Mouse (Mus musculus): Measurements from ENCODE around the gene Prdx2. TPM values are rescaled to one million over a fixed set of nuclear protein-coding genes. Genes with fewer than 3 reads are reported as not detected.

The Prdx2 gene
- total RNA-seq, 2 experiments from 2014 or later = 651 to 659 TPM

DNA sequence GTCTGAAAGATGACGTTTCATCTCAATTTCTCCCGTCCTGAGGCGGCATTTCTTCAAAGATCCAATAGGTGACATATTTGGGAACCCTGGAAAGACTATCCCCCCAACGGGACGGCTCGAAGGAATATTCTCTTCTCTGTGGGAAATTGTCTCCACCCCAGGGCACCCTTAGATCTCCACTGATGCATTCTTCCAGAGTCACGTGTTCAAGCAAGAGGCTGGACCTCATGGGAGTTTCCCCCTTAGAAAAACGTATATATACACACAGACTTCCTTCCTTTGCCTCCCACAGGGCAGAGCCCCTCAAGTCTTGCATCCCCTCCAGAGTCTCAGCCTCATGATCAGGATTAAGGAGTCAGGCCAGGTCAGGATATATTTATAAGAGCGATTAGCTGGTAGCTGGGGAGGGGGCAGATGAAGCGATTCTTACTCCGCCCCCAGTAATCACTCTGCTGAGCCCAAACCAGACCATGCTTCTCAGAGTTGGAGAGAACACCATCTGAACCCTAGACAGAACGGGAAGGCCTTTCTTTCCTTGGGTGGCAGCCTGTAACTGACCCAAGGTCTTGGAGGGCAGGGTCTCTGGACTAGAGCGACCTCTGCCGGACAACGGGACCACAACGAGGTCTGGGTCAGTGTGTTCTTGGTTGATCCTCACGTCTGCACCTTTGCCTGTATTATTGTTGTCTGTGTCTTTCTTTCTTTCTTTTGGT is 22.7 kb upstream of the Prdx2 start, which contains the start of gene Rtbdn:
Rtbdn (plus strand) TSS at position 464 of the 713 bp plus-strand sequence.
- DNase-seq = no peak

DNA sequence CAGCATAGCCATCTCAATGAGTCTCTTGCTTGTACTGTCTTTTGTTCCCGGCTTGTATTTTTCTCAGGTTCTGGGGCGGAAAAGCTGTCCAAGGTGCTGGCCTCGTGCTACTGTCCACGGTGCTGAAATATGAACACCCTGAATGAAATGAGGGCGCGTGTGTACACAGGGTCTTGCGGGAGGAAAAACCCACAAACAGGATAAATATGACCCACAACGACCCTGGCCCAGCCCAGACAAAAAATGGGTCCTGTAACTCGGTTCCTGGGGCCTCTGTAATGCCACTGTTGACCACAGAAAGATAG is 22.2 kb upstream of the Prdx2 start:
- DNase-seq = peak; percentile 58 to 66

- no peak for DNase-seq
Observed at GRCm38 (mm10) chr8:84949753-84950152, 19.6 kb upstream of the Prdx2 start.

- peak; percentile 85 to 86 for DNase-seq
Observed at GRCm38 (mm10) chr8:84952612-84953255, 16.7 kb upstream of the Prdx2 start.

- peak; percentile 58 to 76 for DNase-seq
Observed at GRCm38 (mm10) chr8:84956768-84957167, 12.6 kb upstream of the Prdx2 start.

DNA sequence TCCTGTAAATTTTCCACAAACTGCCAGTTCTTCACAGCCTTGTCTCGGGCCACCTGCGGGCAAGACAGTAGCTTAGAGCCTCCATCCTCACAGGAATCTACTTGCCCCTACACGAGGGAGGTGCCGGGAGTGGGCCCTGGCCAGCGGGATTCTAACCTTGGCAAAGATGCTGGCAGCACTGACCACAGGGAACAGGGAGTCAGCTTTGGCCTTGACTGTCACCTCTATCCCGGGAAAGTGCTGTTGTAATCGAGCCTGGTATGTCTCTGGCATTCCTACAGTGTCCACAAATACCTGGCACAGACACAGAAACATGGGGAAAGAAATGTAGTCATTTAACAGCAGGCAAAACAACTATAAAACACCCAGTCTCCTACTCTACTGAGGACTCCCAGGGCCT is 9.6 kb upstream of the Prdx2 start:
- peak; percentile 80 to 81 for DNase-seq

- no peak for DNase-seq
Observed at GRCm38 (mm10) chr8:84963952-84964351, 5.4 kb upstream of the Prdx2 start.

- DNase-seq = peak; percentile 95 to 96
Observed at GRCm38 (mm10) chr8:84965731-84966291, 3.6 kb upstream of the Prdx2 start.

GRCm38 (mm10) chr8:84966603-84967002 is 2.8 kb upstream of the Prdx2 start:
- peak; percentile 66 for DNase-seq

GRCm38 (mm10) chr8:84967532-84968304 is 1.7 kb upstream of the Prdx2 start:
- peak; percentile 19 to 37 for DNase-seq

- no peak for DNase-seq
Observed at GRCm38 (mm10) chr8:84968650-84969049, 737 bp upstream of the Prdx2 start.

DNA sequence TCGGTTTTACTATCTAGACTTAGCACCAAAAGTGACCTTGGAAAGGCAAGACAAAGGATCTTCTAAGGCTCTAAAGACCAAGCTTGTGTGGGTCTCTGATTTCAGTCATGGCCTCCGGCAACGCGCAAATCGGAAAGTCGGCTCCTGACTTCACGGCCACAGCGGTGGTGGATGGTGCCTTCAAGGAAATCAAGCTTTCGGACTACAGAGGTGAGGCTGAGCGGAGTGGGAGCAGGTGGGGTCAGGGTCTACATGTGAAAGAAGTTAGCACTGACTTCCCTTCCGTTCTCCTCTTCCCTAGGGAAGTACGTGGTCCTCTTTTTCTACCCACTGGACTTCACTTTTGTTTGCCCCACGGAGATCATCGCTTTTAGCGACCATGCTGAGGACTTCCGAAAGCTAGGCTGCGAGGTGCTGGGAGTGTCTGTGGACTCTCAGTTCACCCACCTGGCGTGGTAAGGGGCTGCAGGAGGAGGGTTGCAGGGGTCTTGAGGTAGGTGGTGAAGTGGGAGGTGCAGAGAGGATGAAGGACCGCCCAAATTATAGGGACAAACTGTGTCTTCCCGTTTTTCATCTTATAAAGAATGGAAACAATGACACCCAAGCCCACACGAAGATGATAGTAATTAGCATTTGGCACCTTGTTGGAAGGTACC is 876 bp downstream of the Prdx2 start:
- peak in 1 of 2 experiments; percentile 21 for DNase-seq

DNA sequence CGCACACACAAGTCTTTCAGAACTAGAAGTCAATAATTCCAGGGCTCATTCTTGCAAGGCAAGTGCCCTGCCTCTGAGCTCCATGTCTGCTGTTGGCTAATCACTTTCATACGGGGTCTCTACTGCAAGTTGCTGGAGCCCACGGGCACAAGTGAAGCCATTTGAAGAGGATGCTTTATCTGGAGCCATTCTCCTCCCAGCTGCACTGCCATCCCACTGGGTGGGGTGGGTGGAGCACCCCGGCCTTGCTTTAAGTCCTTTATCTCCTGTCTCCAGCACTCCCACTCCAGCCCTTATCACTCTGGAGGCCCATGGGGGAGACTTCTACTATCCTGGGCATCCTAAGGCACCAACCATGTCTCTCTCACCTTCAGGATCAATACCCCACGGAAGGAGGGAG is 1.5 kb downstream of the Prdx2 start:
- DNase-seq = no peak

DNA sequence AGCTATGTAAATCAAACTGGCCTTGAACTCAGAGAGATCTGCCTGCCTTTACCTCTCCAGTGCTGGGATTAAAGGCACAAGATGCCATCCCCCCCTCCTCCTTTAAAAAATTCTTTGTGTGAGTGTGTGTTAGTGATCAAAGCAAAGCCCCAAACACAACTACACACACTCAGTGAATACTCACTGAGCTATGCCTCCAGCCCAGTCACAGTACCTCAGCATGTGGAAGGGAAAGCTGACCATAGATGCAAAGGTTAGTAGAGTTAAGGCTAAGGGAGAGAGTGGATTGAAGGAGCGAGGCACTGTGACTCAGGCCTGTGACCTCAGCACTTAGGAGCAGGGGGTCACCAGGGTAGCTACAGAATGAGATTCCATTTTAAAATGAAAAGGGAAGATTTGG is 3.7 kb downstream of the Prdx2 start:
- DNase-seq = no peak

DNA sequence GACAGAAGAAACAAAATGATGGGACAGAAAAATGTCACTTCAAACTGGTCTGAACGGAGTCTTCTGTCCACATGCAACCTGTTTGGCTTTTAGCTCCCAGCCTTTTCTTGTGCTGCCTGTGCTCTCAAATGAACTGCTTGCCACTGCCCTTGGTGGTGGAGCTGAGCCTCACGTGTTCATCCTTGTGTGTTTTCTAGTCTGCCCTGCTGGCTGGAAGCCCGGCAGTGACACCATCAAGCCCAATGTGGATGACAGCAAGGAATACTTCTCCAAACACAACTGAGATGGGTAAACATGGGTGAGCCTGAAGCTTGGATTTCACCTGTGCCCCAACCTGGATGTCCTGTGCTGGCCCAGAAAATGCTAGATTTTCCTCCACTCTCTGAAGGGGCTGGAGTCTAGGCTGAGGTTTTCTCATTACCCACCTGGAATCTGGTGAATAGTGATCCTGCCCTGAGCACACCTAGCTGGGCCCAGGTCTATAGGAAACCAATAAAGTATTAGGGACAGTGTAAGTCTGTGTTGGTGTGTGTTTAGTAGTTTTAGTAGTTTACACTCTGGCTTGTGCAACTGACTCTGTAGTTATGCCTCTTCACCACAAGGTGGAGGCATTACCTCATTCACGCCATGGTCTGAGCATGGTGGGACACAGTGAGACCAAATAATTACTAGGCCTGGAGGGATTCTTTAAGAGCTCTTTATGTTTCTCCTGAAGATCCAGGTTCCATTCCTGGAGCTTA is 4.6 kb downstream of the Prdx2 start:
- DNase-seq = peak; percentile 88 to 91

DNA sequence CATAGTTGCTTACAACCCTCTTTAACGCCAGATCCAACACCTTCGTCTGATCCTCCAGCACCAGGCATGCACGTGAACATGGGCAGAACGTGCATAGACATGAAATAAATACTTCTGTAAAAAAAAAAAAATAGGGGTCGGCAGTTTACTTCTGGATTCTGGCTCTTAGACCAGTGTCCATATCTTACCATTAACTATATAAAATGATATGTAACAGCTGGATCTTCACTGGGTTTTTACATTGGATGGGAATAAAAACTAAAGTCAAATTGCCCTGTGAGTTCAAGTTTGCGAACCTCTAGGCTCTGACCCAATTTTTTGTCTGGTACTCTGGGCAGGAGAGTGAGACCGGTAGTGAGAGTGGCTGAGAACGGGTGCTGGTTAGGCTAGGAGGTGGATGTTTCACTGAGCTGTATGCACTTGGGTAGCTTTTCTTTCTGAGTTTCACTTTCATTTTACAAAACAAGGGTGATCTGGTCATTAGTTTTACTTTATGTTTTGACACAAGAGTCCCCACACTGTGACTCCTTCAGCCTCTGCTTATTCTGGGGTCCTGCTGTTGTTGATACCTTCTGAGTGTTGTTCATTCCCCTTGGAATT is 5.3 kb downstream of the Prdx2 start:
- no peak for DNase-seq

DNA sequence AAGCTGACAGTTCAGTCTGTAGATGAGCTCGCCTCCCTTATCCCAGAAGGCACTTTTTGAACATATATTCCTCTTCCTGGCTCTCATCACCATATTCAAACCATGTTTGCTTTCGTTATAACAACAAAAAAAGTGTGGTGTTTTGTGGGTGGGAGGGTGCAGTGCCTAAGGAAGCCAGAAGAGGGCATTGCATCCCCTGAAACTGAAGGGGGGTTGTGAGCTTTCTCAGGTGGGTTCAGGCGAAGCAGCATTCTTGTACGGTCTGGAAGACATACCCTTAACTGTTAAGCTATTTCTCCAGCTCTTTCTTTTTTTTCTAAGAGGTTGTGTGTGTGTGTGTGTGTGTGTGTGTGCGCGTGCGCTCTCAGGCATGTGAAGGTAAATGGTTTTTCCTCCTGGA is 6.0 kb downstream of the Prdx2 start:
- DNase-seq = peak; percentile 72 to 77

DNA sequence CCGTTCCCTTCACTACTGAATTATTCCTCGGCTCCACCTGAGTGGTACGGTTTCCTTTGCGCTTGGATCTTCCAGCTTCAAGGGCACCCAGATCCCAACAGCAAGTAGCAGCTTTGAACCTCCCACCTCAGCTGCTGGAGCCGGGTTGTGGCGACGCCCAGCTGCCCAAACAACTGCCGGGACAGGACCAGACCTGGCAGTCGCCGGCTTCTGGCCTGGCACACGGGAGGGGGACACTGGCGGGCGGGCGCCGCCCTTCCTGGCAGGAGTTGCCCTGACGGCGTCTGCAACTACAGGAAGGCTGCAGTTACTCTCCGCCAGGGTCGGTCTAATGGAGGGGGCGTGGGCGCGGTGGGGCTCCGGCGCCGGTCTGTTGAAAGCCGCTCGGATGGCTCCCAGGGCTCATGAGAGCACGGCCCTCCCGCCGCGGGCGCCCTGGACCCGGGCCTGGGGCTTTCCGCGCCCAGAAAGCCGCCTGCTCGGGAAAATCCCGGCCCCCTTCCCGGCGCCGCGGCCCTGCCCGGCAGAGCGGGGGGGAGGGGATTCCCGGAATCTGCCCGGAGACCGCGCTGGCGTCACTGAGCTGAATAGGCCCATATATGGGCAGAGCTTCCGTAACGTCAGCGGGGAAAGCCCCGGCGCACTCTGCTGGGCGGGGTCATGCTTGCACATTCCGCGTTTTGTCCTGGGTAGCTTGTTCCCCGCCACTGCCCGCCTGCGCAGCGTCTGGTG is 6.8 kb downstream of the Prdx2 start:
- peak; percentile 97 to 98 for DNase-seq

- DNase-seq = no peak
Observed at GRCm38 (mm10) chr8:84976763-84977434, 7.5 kb downstream of the Prdx2 start.
